Mouse (Mus musculus): Measurements from ENCODE around the gene Hopx. TPM values are rescaled to one million over a fixed set of nuclear protein-coding genes. Genes with fewer than 3 reads are reported as not detected.

Gene Hopx
- polyA plus RNA-seq, 1 experiment: 6.3 TPM

- no peak overlapping the region for H3K27ac ChIP-seq (ENCODE audit: insufficient read depth, low read length)
- H3K4me1 ChIP-seq (ENCODE audit: control insufficient read depth, insufficient read depth, low read length): no peaks in the 10 kb centered on the region
- no peak overlapping the region for H3K4me3 ChIP-seq (ENCODE audit: insufficient read depth, low read length)
- TF ChIP-seq CTCF (IDR thresholded peaks at IDR 0.05; ENCODE audit: borderline replicate concordance, insufficient read depth, low read length) (peak; percentile 79), POLR2A (IDR thresholded peaks at IDR 0.05; ENCODE audit: low read depth, low read length) (no peak)
Observed at GRCm38 (mm10) chr5:77061372-77062038, 53.4 kb downstream of the Hopx start.

GRCm38 (mm10) chr5:77060363-77060762 lies 54.6 kb downstream of the Hopx start:
- H3K27ac ChIP-seq (ENCODE audit: insufficient read depth, low read length): no peak overlapping the region
- no peak overlapping the region for H3K4me3 ChIP-seq (ENCODE audit: insufficient read depth, low read length)
- TF ChIP-seq POLR2A (IDR thresholded peaks at IDR 0.05; ENCODE audit: low read depth, low read length): no peak
- TF ChIP-seq CTCF (IDR thresholded peaks at IDR 0.05; ENCODE audit: borderline replicate concordance, insufficient read depth, low read length): no peak
- no peaks in the 10 kb centered on the region for H3K4me1 ChIP-seq (ENCODE audit: control insufficient read depth, insufficient read depth, low read length)

- Histone ChIP-seq H3K27ac (ENCODE audit: insufficient read depth, low read length) (no peak overlapping the region), H3K4me1 (ENCODE audit: control insufficient read depth, insufficient read depth, low read length) (no peaks in the 10 kb centered on the region), H3K4me3 (ENCODE audit: insufficient read depth, low read length) (no peak overlapping the region)
- TF ChIP-seq POLR2A (IDR thresholded peaks at IDR 0.05; ENCODE audit: low read depth, low read length) (no peak), CTCF (IDR thresholded peaks at IDR 0.05; ENCODE audit: borderline replicate concordance, insufficient read depth, low read length) (no peak)
Observed at GRCm38 (mm10) chr5:77056881-77057440, 58.0 kb downstream of the Hopx start.

DNA sequence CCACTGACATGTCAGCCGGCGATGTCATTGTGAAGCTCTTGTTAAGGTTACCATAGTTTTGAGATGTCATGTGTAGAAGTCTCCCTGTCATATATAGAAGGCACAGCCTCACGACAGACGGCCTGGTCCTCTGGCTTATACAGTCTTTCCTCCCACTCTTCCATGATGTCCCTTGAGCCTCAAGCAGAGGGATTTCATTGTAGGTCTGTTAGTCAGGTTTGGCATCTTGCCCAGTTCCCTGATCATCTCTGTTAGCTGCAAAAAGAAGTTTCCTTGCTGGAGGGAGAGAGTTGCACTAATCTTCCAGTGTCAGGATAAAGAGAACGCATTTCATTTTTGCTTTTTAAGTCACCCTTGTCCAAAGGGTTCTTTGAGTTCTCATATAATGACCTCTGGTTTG lies 62.3 kb downstream of the Hopx start:
- TF ChIP-seq CTCF (IDR thresholded peaks at IDR 0.05; ENCODE audit: borderline replicate concordance, insufficient read depth, low read length): no peak
- Histone ChIP-seq H3K4me1 (ENCODE audit: control insufficient read depth, insufficient read depth, low read length) (no peaks in the 10 kb centered on the region), H3K27ac (ENCODE audit: insufficient read depth, low read length) (no peak overlapping the region), H3K4me3 (ENCODE audit: insufficient read depth, low read length) (no peak overlapping the region)

DNA sequence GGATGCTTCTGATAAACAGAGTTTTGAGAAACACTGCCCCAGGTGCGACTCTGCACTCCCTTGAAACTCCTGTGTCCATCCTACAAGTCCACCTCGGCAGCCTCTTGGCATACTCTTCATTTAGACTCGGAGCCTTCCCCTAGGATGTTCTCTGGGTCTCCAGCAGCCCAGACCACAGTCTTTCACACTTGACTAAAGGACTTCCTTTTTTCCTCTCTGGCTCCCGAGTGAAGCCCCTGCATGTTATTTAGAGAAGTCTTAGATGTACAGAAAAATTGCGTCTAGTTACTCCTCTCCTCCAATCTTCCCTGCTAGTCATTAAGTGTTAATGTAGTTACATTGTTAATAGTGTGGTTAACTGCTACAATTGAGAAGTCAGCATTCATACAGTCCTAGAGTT lies 70.6 kb downstream of the Hopx start:
- no peak overlapping the region for H3K27ac ChIP-seq (ENCODE audit: insufficient read depth, low read length)
- TF ChIP-seq CTCF (IDR thresholded peaks at IDR 0.05; ENCODE audit: borderline replicate concordance, insufficient read depth, low read length) (no peak), POLR2A (IDR thresholded peaks at IDR 0.05; ENCODE audit: low read depth, low read length) (no peak)

DNA sequence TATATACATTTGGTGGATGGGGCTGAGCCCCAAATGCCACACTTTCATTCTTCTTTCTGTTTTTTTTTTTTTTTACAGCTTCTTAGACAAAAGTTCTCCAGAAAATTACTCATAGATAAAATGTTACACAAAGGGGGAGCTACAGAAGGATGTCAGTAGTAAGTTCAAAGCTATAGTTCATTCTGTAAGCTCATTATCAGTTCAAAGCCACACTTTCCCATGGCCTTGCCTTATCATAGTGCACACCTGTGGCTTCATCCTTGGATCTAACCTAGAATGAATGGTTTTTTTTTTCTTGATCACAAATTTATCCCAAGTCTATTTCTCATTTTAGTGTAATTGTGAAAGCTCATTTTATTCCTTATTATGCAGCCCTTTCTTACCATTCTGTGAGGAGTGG lies 75.5 kb downstream of the Hopx start:
- Histone ChIP-seq H3K4me3 (ENCODE audit: insufficient read depth, low read length) (no peak overlapping the region), H3K27ac (ENCODE audit: insufficient read depth, low read length) (no peak overlapping the region), H3K4me1 (ENCODE audit: control insufficient read depth, insufficient read depth, low read length) (no peaks in the 10 kb centered on the region)
- TF ChIP-seq CTCF (IDR thresholded peaks at IDR 0.05; ENCODE audit: borderline replicate concordance, insufficient read depth, low read length) (no peak), POLR2A (IDR thresholded peaks at IDR 0.05; ENCODE audit: low read depth, low read length) (no peak)

More for the DNA sequence above, 70.6 kb downstream of the Hopx start:
- Histone ChIP-seq H3K4me1 (ENCODE audit: control insufficient read depth, insufficient read depth, low read length) (no peaks in the 10 kb centered on the region), H3K4me3 (ENCODE audit: insufficient read depth, low read length) (no peak overlapping the region)

DNA sequence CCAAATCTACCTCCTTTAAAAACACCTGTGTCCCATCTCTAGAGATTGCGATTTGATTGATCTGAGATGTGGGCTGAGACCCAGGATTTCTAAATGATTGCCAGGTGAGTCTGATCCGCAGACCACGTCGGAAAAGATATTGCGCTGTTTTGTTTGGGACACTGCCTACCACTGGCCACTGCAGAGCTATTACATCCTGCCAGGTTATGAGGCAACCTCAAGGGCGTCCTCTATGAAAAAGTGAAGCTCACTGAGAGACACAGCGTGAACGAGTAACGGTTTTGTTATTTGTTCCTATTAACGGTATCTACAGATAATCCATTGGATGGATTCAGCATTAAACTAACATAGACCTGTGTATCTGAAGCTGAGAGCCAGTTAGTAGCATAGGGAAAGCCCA lies 76.5 kb downstream of the Hopx start:
- TF ChIP-seq CTCF (IDR thresholded peaks at IDR 0.05; ENCODE audit: borderline replicate concordance, insufficient read depth, low read length) (no peak), POLR2A (IDR thresholded peaks at IDR 0.05; ENCODE audit: low read depth, low read length) (no peak)
- Histone ChIP-seq H3K4me3 (ENCODE audit: insufficient read depth, low read length) (no peak overlapping the region), H3K4me1 (ENCODE audit: control insufficient read depth, insufficient read depth, low read length) (no peaks in the 10 kb centered on the region), H3K27ac (ENCODE audit: insufficient read depth, low read length) (no peak overlapping the region)

Other genes starting within 250 kb of the Hopx start
- gene Aasdh, start 209.6 kb downstream of the Hopx start, polyA plus RNA-seq (2011; ENCODE audit: insufficient read length, low read depth, missing spikeins): 18.0 and 20.2 TPM in 2 replicates
- gene Paics, start 163.8 kb downstream of the Hopx start, polyA plus RNA-seq (2011; ENCODE audit: insufficient read length, low read depth, missing spikeins): 162 and 173 TPM in 2 replicates
- gene Ppat, start 163.5 kb downstream of the Hopx start, polyA plus RNA-seq (2011; ENCODE audit: insufficient read length, low read depth, missing spikeins): 17.0 and 20.2 TPM in 2 replicates
- 192 and 197 TPM in 2 replicates for gene Srp72, start 140.4 kb downstream of the Hopx start, polyA plus RNA-seq (2011; ENCODE audit: insufficient read length, low read depth, missing spikeins)
- gene Arl9, start 111.1 kb downstream of the Hopx start, polyA plus RNA-seq (2011; ENCODE audit: insufficient read length, low read depth, missing spikeins): not detected in 2 replicates
- not detected in 2 replicates for gene Thegl, start 99.1 kb downstream of the Hopx start, polyA plus RNA-seq (2011; ENCODE audit: insufficient read length, low read depth, missing spikeins)
- gene Spink2, start 96.3 kb upstream of the Hopx start, polyA plus RNA-seq (2011; ENCODE audit: insufficient read length, low read depth, missing spikeins): 1.8 and 2.2 TPM in 2 replicates
- 31.1 and 36.4 TPM in 2 replicates for gene Rest, start 150.4 kb upstream of the Hopx start, polyA plus RNA-seq (2011; ENCODE audit: insufficient read length, low read depth, missing spikeins)
- gene Noa1, start 195.0 kb upstream of the Hopx start, polyA plus RNA-seq (2011; ENCODE audit: insufficient read length, low read depth, missing spikeins): 13.7 and 15.7 TPM in 2 replicates
- gene Polr2b, start 195.0 kb upstream of the Hopx start, polyA plus RNA-seq (2011; ENCODE audit: insufficient read length, low read depth, missing spikeins): 84.9 and 88.8 TPM in 2 replicates

Measured in embryonic fibroblast, embryonic 13.5 days (primary cell).